Mouse (Mus musculus) yolk sac, embryonic 10.5 days (tissue): Measurements from ENCODE around the gene Slmap.
A peak's percentile ranks its signal among the peaks of the same experiment; 100 is the strongest.

Experiments used
- DNase-seq: peaks from one replicate; pipeline ENCODE4 v3.0.0-alpha.2; 2017; ENCODE audit warnings: low spot score

Slmap gene

GRCm38 (mm10) chr14:26467974-26468373 is 66.8 kb downstream of the Slmap start:
- DNase-seq: no peak

GRCm38 (mm10) chr14:26466544-26467125 is 68.1 kb downstream of the Slmap start:
- DNase-seq: no peak

GRCm38 (mm10) chr14:26465898-26466297 is 68.8 kb downstream of the Slmap start:
- DNase-seq: no peak

GRCm38 (mm10) chr14:26459516-26459915 is 75.2 kb downstream of the Slmap start:
- no peak for DNase-seq

GRCm38 (mm10) chr14:26454851-26455250 is 79.9 kb downstream of the Slmap start:
- DNase-seq: peak; percentile 72

- no peak for DNase-seq
These were observed 84.5 kb downstream of the Slmap start for GRCm38 (mm10) chr14:26450036-26450800.

GRCm38 (mm10) chr14:26448581-26448980 is 86.2 kb downstream of the Slmap start:
- no peak for DNase-seq

GRCm38 (mm10) chr14:26447223-26447622 is 87.5 kb downstream of the Slmap start:
- no peak for DNase-seq

- no peak for DNase-seq
These were observed 88.2 kb downstream of the Slmap start for GRCm38 (mm10) chr14:26446538-26446937.

GRCm38 (mm10) chr14:26442534-26442933 is 92.2 kb downstream of the Slmap start:
- DNase-seq: no peak

- DNase-seq: no peak
These were observed 93.5 kb downstream of the Slmap start for GRCm38 (mm10) chr14:26441041-26441812.

- DNase-seq: no peak
These were observed 94.7 kb downstream of the Slmap start for GRCm38 (mm10) chr14:26439996-26440395.

- no peak for DNase-seq
These were observed 97.0 kb downstream of the Slmap start for GRCm38 (mm10) chr14:26437771-26438170.

GRCm38 (mm10) chr14:26436304-26436703 is 98.4 kb downstream of the Slmap start:
- DNase-seq: no peak

- DNase-seq: no peak
These were observed 102.4 kb downstream of the Slmap start for GRCm38 (mm10) chr14:26432320-26432719.

- no peak for DNase-seq
These were observed 102.8 kb downstream of the Slmap start for GRCm38 (mm10) chr14:26431919-26432318.

- no peak for DNase-seq
These were observed 114.5 kb downstream of the Slmap start for GRCm38 (mm10) chr14:26420231-26420630.

- DNase-seq: no peak
These were observed 116.8 kb downstream of the Slmap start for GRCm38 (mm10) chr14:26417956-26418355.

GRCm38 (mm10) chr14:26417088-26417487 is 117.6 kb downstream of the Slmap start:
- no peak for DNase-seq

- DNase-seq: no peak
These were observed 121.2 kb downstream of the Slmap start for GRCm38 (mm10) chr14:26413581-26413980.

- DNase-seq: no peak
These were observed 128.0 kb downstream of the Slmap start for GRCm38 (mm10) chr14:26406746-26407145.

GRCm38 (mm10) chr14:26398508-26399160 is 136.1 kb downstream of the Slmap start:
- no peak for DNase-seq
